Comparison of ENCODE assay signal across 8 mouse cellular contexts in genomic region chr5:136988420-136988819, GRCm38 (mm10). TPM values are rescaled to one million over a fixed set of nuclear protein-coding genes. Genes with fewer than 3 reads are reported as not detected.
A peak's percentile ranks its signal among the peaks of the same experiment; 100 is the strongest.
DNase-seq lines count a peak whose midpoint lies in the region; ATAC-seq and TF ChIP-seq lines count a peak whose summit lies in the region.

No protein-coding gene starts in this region.

- ATAC-seq in hindbrain, embryonic 13.5 days (ENCODE audit: low FRiP score) = no peak
- no peak for ATAC-seq in liver, embryonic 15.5 days (ENCODE audit: insufficient read depth)

- no peaks in the 10 kb centered on the region for H3K9me3 ChIP-seq in hindbrain, embryonic 13.5 days
- H3K9me3 ChIP-seq in liver, embryonic 15.5 days (replicated peaks) = no peaks in the 10 kb centered on the region

- peaks cover 63% of the 10 kb centered on the region for H3K36me3 ChIP-seq in hindbrain, embryonic 13.5 days
- peaks cover 34% of the 10 kb centered on the region for H3K36me3 ChIP-seq in liver, embryonic 15.5 days (replicated peaks)

- 81% methylated on average over 7 of the region's 7 CpGs for WGBS in hindbrain, embryonic 13.5 days
- 45% methylated on average over 7 of the region's 7 CpGs for WGBS in liver, embryonic 15.5 days (ENCODE audit: insufficient replicate concordance)
- WGBS in olfactory bulb, adult 2 months = 49% methylated on average over 7 of the region's 7 CpGs

- peak overlapping the region; percentile 96; the same call in 1 of the 2 replicates for H3K27ac ChIP-seq in hindbrain, embryonic 13.5 days
- 0 out of 2 replicates have a peak overlapping the region, but pooled peaks have one; percentile 92 for H3K27ac ChIP-seq in liver, embryonic 15.5 days (replicated peaks)
- no peak overlapping the region for H3K27ac ChIP-seq in olfactory bulb, adult 2 months (ENCODE audit: insufficient read depth, low read depth, low read length)

- H3K4me2 ChIP-seq in hindbrain, embryonic 13.5 days = peak overlapping the region; percentile 93
- H3K4me2 ChIP-seq in liver, embryonic 15.5 days = peak overlapping the region; percentile 98

- H3K4me3 ChIP-seq in hindbrain, embryonic 13.5 days = peak overlapping the region; percentile 90
- peak overlapping the region; percentile 93 for H3K4me3 ChIP-seq in liver, embryonic 15.5 days (replicated peaks)
- H3K4me3 ChIP-seq in olfactory bulb, adult 2 months (ENCODE audit: insufficient read depth, low read depth, low read length) = peak overlapping the region; percentile 84; the same call in 1 of the 2 replicates

- no peak for TF ChIP-seq POLR2A in olfactory bulb, adult 2 months (IDR thresholded peaks at IDR 0.05; ENCODE audit: insufficient read depth, low read depth, low read length)

- no peaks in the 10 kb centered on the region for H3K27me3 ChIP-seq in hindbrain, embryonic 13.5 days
- no peaks in the 10 kb centered on the region for H3K27me3 ChIP-seq in liver, embryonic 15.5 days

- no peak for TF ChIP-seq CTCF in olfactory bulb, adult 2 months (IDR thresholded peaks at IDR 0.05; ENCODE audit: insufficient read depth, low read depth, low read length)

- peaks cover 30% of the 10 kb centered on the region for H3K4me1 ChIP-seq in hindbrain, embryonic 13.5 days (replicated peaks)
- H3K4me1 ChIP-seq in liver, embryonic 15.5 days (replicated peaks) = peaks cover 29% of the 10 kb centered on the region
- peaks cover 12% of the 10 kb centered on the region for H3K4me1 ChIP-seq in olfactory bulb, adult 2 months (ENCODE audit: control insufficient read depth, insufficient read depth, low read length)

- peak overlapping the region; percentile 98 for H3K9ac ChIP-seq in hindbrain, embryonic 13.5 days
- H3K9ac ChIP-seq in liver, embryonic 15.5 days = no peak overlapping the region; the same call in 1 of the 2 replicates

- peak; percentile 35 for DNase-seq in adrenal gland, postnatal 25 days
- no peak for DNase-seq in adrenal gland, adult 18-20 months (ENCODE audit: low spot score in 2 of 2)
- peak; percentile 62 for DNase-seq in testis, postnatal 10 days (ENCODE audit: low spot score)
- DNase-seq in testis, postnatal 14 days (ENCODE audit: low spot score) = no peak
- no peak for DNase-seq in B cell, adult 2 months

RNA-seq across cellular contexts. Expression of gene Znhit1, which starts 0.6 kb away (rescaled TPM):
- 74.8 and 85.9 TPM in 2 replicates for total RNA-seq in adrenal gland, postnatal 25 days (2021)
- total RNA-seq in adrenal gland, adult 18-20 months (2021) = 10 to 100 TPM; 87.2 to 93.5 TPM
- polyA plus RNA-seq in hindbrain, embryonic 13.5 days (2015; fragmentation: Nextera tagmentation; extraction: Ambion mirVana) = 107 and 109 TPM in 2 replicates
- polyA plus RNA-seq in liver, embryonic 15.5 days (2015; fragmentation: Nextera tagmentation; extraction: Ambion mirVana) = 50.6 and 53.4 TPM in 2 replicates
- not detected in 2 replicates for polyA plus RNA-seq in olfactory bulb, adult 2 months (2012; ENCODE audit: insufficient read depth, insufficient read length, low replicate concordance, missing spikeins)

RNA-seq across cellular contexts. Expression of gene Plod3, which starts 1.6 kb away (rescaled TPM):
- 66.7 and 90.3 TPM in 2 replicates for total RNA-seq in adrenal gland, postnatal 25 days (2021)
- 10 to 100 TPM; 68.7 to 72.3 TPM for total RNA-seq in adrenal gland, adult 18-20 months (2021)
- 34.0 and 38.1 TPM in 2 replicates for polyA plus RNA-seq in hindbrain, embryonic 13.5 days (2015; fragmentation: Nextera tagmentation; extraction: Ambion mirVana)
- 15.3 and 19.0 TPM in 2 replicates for polyA plus RNA-seq in liver, embryonic 15.5 days (2015; fragmentation: Nextera tagmentation; extraction: Ambion mirVana)
- polyA plus RNA-seq in olfactory bulb, adult 2 months (2012; ENCODE audit: insufficient read depth, insufficient read length, low replicate concordance, missing spikeins) = not detected in 2 replicates

RNA-seq across cellular contexts. Expression of gene Cldn15, which starts 22.0 kb away (rescaled TPM):
- 8.8 and 9.4 TPM in 2 replicates for total RNA-seq in adrenal gland, postnatal 25 days (2021)
- total RNA-seq in adrenal gland, adult 18-20 months (2021) = 10 to 100 TPM; 12.7 TPM
- 0.21 and 0.35 TPM in 2 replicates for polyA plus RNA-seq in hindbrain, embryonic 13.5 days (2015; fragmentation: Nextera tagmentation; extraction: Ambion mirVana)
- 5.9 and 8.1 TPM in 2 replicates for polyA plus RNA-seq in liver, embryonic 15.5 days (2015; fragmentation: Nextera tagmentation; extraction: Ambion mirVana)
- not detected in 2 replicates for polyA plus RNA-seq in olfactory bulb, adult 2 months (2012; ENCODE audit: insufficient read depth, insufficient read length, low replicate concordance, missing spikeins)

RNA-seq across cellular contexts. Expression of gene Fis1, which starts 35.3 kb away (rescaled TPM):
- 150 and 200 TPM in 2 replicates for total RNA-seq in adrenal gland, postnatal 25 days (2021)
- total RNA-seq in adrenal gland, adult 18-20 months (2021) = 100 to 1,000 TPM; 184 to 185 TPM
- 398 and 404 TPM in 2 replicates for polyA plus RNA-seq in hindbrain, embryonic 13.5 days (2015; fragmentation: Nextera tagmentation; extraction: Ambion mirVana)
- 190 and 201 TPM in 2 replicates for polyA plus RNA-seq in liver, embryonic 15.5 days (2015; fragmentation: Nextera tagmentation; extraction: Ambion mirVana)
- not detected in 2 replicates for polyA plus RNA-seq in olfactory bulb, adult 2 months (2012; ENCODE audit: insufficient read depth, insufficient read length, low replicate concordance, missing spikeins)

RNA-seq across cellular contexts. Expression of gene Vgf, which starts 37.8 kb away (rescaled TPM):
- total RNA-seq in adrenal gland, postnatal 25 days (2021) = 7.4 and 11.0 TPM in 2 replicates
- total RNA-seq in adrenal gland, adult 18-20 months (2021) = 10 to 100 TPM; 12.8 to 15.6 TPM
- polyA plus RNA-seq in hindbrain, embryonic 13.5 days (2015; fragmentation: Nextera tagmentation; extraction: Ambion mirVana) = 1.6 and 1.9 TPM in 2 replicates
- polyA plus RNA-seq in liver, embryonic 15.5 days (2015; fragmentation: Nextera tagmentation; extraction: Ambion mirVana) = not detected in 2 replicates
- polyA plus RNA-seq in olfactory bulb, adult 2 months (2012; ENCODE audit: insufficient read depth, insufficient read length, low replicate concordance, missing spikeins) = not detected in 2 replicates

Comparison
In these comparisons a context has a peak if more than half of its experiments do, and no peak if none do; other contexts are left out.
1. DNase-seq: peak in adrenal gland, postnatal 25 days (single experiment) and testis, postnatal 10 days (single experiment); none in adrenal gland, adult 18-20 months (0 of 2), testis, postnatal 14 days (single experiment) and B cell, adult 2 months (0 of 2).
2. RNA of gene Plod3, which starts 1.6 kb away (polyA plus RNA-seq): 34.0 to 38.1 TPM in hindbrain, embryonic 13.5 days and 15.3 to 19.0 TPM in liver, embryonic 15.5 days; not detected in olfactory bulb, adult 2 months; every median in the first group is over 10 times any median in the second.
3. Peak in every context shown above with its lines, with median percentiles within 50 percentile points of each other: H3K4me3 ChIP-seq.